Mouse (Mus musculus) natural killer cell, adult 2 months (primary cell): ENCODE measurements around the gene Sf1.

Experiments
- DNase-seq, 2 experiments: peaks; one replicate each; pipeline ENCODE4 v3.0.0; 2022; ENCODE audit warnings: low spot score in 2 of 2

Gene Sf1

DNA sequence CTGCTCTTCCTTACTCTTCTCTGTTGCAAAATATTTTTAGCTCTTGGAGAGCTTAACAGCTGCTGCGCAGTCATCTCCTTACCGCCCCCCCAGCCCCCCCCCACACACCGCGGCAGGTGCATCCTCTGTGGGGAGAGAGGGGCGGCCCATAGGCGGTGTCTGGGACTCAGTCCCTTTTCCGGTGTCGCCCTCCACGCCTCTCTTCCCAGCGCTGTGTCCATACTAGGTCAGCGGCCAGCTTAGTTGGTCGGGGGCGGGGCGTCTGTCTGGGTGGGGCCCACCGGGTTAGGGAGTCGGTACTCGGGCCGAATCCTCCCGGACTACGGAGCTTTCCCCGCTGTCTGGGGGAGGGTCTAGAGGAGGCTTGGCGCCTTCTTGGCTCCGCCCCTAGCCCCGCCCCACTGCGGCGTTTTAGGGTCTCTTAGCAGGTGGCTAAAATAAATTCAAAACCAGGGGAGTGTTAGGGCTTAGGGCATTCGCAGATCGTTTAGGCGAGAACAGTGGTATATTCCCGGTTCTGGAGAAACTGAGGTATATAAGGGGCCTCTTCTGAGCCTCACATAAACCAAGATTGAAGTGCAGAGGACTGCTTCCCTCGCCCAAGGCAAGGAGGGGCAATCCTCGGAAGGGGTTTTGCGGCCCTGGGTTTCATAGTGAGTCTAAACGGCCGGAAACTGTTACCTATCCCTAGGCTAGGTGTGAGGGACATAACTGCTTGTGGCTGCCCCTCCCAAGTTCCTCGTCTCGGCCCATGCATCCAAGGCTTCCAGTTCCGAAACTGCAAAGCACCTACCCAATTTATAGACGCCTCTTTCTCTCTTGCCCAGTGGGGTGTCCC lies 35.2 kb downstream of the Sf1 start:
- DNase-seq: peak; percentile 57 to 71

DNA sequence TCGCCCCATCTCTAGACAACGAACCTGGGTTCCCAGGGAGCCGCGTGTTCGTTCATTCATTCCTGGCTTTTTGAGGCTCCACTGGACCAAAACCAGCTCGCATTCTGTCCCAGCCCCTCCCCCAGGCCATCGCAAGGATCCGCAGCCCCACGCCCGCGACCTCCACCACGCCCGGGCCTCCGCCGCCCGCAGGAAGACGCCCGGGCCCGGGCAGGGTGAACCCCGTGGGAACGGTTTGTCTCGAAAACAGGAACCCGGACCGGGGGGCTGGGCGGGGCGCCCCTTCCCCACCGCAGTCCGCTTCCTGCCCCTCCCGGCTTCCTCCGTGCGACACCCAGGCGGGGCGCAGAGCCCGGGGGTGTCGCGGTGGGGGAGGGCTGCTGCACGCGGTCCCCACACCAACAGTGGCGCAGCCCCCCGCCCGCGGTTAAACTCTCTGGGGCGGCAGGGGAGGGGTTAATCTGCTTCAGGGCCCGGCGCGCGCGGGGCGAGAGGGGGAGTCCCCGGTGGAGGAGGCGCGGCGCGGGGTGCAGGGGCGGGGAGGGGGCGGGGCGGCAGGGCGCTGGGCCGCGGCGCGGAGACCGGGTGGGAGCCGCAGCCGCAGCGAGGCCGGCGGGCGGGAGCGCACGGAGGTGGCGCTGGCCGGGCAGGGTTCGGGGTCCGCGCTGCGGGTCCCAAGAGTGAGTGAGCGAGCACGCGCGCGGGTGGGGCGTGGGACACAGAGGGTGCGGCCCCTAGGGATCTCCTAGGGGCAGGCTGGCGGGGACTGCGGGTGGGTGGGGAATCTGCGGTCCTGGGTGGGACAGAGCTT lies 36.0 kb downstream of the Sf1 start, which contains the start of gene Rasgrp2:
Gene Rasgrp2 (plus strand): TSS at position 56 of the 811 bp plus-strand sequence.
- DNase-seq: peak; percentile 64 to 82

DNA sequence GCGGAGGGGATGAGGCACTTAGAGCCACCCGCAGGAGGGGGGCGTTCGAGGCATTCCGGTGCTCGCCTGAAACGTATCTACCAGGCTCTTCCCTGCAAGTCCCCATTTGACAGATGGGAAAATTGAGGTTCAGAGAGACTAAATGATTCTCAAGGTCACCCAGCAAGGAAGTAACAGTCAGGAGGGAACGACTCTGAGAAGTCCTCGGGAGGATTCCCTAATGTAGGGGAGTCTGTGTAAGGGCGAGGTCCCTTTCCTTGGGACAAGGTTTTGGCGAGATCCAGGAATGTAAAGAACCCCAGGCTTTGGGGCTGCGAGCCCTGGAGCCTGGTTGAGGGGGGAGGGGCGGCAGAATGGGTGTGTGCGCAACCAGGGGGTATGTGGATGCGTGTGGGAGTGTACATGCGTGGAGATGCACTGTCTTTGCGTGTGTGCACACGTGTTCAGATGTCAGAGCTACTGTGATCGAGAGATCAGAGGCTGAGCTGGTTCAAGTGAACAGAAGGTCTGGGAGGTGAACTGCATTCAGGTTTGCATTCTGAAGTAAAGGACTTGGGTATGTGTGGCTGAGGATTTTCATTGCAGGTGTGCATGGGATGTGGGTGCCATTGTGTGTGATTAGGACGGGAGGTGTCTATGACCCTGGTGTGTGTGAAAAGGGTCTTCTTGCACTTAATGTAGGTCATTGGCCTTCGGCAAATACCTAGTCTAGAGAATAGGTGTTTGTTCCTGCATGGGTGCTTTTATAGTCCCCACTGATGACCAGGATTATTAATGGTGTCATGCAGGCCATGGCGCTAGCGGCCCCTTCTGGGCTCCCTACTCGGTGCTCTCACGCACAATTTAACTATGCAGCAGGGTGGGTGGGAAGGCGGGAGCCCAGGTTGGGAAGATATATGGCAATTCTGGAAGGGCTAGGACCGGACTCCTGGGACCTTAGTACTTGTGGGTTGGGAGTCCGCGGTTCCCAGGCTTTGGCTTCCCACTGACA lies 36.9 kb downstream of the Sf1 start:
- DNase-seq: peak; percentile 54 to 71

DNA sequence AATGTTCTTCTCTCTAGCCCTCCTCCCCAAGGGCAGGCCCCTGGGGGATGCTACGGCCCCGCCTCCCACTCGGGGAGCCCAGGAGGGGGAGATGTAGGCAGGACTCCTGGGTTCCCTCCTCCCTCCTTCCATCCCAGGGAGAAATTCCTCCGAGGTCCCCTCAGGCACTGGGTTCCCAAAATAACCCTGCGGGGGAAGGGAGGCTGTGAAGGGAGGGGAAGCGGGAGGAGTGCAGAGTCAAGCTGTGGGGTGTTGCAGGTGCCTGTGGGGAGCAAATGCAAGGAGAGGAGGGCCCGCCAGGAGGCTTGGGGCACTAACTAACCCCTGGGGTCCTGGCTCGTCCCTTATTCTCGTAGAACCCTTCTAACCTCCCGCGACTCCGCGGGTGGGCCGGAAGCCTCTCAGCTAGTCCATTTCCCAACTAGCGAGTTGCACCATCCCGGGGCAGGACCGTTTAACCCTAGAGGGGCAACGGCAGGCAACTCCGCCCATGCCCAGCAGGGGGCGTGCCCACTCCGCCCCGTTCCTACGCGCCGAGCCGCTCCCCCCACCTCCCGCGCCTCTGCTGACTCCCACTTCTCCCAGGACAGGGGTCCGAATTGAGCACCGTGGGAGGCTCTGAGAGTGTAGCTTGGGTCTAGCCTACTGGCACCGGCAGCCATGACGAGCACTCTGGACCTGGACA lies 37.8 kb downstream of the Sf1 start:
- peak; percentile 69 to 81 for DNase-seq

GRCm38 (mm10) chr19:6401951-6402350 lies 38.5 kb downstream of the Sf1 start:
- no peak for DNase-seq

DNA sequence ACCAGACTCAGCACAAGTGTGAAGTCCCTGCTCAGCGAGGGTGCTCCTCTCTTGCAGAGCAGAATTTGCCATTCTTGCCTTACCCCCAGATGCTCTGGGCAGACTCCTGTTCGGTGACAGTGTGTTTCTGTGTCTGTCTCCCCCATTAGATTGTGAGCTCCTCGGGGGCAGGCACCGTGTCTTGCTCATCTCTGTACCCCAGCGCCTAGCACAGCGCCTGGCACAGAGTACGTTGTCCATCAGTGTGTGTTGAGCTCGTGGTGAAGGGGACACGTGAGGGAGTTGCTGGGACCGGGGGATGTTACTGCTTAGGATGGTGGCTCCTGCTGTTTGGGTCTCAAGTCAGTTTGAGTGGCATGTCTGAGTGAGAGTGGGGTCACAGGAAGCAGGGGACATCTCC lies 40.4 kb downstream of the Sf1 start:
- no peak for DNase-seq

DNA sequence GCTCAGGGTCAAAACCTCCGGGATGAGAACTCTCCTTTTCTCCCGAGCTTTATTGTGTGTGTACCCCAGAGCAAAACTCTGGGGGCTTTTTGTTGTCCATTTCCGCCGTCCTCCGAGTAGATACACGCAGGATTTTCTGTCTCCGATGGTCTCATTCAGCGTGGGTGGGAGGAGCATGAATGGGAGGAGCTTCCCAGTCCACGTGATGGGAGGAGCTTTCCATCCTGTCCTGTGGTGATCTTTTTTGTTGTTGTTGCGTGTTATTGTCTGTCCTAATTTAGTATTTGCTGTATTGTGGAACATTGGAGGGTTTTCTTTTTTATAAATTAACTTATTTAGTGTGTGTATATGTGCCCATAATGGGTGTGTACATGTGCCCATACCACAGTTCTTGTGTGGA lies 41.9 kb downstream of the Sf1 start:
- DNase-seq: no peak

DNA sequence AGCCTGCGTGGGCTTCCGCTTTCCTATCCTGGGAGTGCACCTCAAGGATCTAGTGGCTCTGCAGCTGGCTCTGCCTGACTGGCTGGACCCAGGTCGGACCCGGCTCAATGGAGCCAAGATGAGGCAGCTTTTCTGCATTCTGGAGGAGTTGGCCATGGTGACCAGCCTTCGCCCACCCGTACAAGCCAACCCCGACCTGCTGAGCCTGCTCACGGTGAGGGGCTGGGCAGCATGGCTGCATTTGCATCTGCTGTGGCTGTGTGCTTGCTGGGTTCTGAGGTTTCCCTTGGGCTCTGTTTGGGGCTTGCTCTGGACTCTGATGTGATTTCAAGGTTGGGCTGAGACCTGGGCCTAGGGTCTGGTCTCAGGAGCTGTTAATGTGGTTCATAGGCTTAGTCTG lies 43.6 kb downstream of the Sf1 start:
- no peak for DNase-seq

DNA sequence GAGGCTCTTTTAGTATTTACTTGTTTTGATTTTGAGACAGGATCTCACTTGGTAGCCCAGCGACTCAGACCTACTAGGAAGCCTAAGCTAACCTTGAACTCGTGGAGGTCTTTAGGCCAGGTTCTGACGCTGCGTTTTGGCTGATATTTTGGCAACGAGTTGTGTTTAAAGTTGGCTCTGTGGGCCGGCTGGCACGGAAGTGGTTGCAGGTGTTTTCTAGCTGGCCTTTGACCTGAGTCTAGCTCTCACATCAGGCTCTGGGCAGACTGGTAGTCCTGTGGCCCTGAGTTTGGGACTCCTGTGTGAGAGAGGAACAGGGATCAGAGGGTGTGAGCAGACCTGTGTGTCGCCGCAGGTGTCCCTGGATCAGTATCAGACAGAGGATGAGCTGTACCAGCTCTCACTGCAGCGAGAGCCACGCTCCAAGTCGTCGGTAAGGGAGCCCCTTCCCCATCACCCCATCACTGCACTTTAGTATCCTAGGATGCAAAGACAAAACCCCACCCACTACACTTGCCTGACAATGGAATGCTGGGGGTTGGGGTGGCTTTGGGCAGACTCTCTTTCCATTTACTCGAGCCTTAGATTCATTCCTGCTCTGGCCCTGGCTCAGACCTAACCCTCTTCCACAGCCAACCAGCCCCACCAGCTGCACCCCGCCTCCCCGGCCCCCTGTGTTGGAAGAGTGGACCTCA lies 44.5 kb downstream of the Sf1 start:
- DNase-seq: no peak

- no peak for DNase-seq
Measured at GRCm38 (mm10) chr19:6408749-6409148, 45.3 kb downstream of the Sf1 start.

DNA sequence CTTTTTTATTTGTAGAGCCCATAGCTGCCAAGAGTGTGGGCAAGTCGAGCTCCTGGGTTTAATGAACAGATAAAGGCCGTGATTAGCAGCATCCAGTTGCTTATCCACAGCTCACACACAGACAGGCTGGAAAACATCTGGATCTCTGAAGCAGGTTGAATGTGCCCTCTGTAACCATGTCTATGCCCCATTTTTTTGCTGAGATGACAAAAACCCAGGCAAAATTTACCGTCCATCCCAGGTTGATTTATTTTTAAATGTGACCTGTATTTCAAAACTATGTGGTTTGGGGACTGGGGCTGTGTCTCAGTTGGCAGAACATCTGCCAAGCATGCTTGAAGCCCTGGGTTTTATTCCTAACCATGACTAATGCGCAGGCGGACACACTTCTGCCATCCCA lies 45.7 kb downstream of the Sf1 start:
- DNase-seq: no peak

- no peak for DNase-seq
Measured at GRCm38 (mm10) chr19:6409936-6410335, 46.4 kb downstream of the Sf1 start.

- DNase-seq: no peak
Measured at GRCm38 (mm10) chr19:6412798-6413197, 49.3 kb downstream of the Sf1 start.

GRCm38 (mm10) chr19:6415454-6415853 lies 52.0 kb downstream of the Sf1 start:
- DNase-seq: no peak

DNA sequence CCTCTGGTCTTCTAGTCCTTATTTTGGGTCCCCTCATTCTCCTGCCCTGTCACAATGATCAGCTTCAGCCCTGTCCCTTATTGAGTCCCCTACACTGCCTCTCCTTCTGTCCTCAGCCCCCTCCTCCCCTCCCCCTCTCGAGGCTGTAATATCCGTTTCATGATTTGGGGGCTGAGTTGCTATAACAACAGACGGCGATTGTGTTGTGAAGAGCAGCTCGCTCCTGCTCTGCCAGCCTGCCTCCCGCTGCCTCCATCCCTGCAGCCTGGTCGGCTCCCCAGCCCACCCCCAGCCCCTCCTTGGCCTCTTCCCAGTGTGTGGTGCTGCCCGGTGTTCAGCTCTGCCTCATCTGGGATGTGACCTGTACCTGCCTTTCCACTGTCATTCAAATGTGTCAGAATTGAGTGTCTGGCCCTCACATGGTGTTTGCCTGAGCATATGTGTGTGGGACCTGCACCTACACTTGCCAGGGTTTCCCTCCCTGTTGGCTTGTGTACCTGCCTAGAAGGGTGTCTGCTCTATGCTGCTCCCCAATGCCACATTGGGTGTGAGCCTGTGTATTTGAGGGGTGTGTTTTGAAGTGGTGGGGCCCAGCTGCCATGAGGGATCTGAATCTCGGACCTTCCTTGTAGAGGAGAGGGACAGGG lies 52.8 kb downstream of the Sf1 start:
- no peak for DNase-seq

GRCm38 (mm10) chr19:6416894-6417761 lies 53.6 kb downstream of the Sf1 start:
- no peak for DNase-seq

GRCm38 (mm10) chr19:6418233-6418879 lies 54.9 kb downstream of the Sf1 start, which contains the start of gene Nrxn2:
Gene Nrxn2 (plus strand): TSS chr19:6418731.
- DNase-seq: peak; percentile 68 to 82

GRCm38 (mm10) chr19:6418984-6419692 lies 55.6 kb downstream of the Sf1 start:
- no peak for DNase-seq
